Mouse (Mus musculus) cerebellum, postnatal 14 days (tissue): Measurements from ENCODE around the gene Fam207a.
A peak's percentile ranks its signal among the peaks of the same experiment; 100 is the strongest.

Experiments
- DNase-seq, 2 experiments: peaks; one replicate each; pipeline ENCODE4 v3.0.0; 2021; ENCODE audit warnings: mixed read lengths in 2 of 2

Gene Fam207a

GRCm38 (mm10) chr10:77530140-77530539 is 14.6 kb upstream of the Fam207a start, which contains the start of gene Itgb2:
Gene Itgb2 (plus strand): TSS chr10:77530252.
- no peak for DNase-seq

DNA sequence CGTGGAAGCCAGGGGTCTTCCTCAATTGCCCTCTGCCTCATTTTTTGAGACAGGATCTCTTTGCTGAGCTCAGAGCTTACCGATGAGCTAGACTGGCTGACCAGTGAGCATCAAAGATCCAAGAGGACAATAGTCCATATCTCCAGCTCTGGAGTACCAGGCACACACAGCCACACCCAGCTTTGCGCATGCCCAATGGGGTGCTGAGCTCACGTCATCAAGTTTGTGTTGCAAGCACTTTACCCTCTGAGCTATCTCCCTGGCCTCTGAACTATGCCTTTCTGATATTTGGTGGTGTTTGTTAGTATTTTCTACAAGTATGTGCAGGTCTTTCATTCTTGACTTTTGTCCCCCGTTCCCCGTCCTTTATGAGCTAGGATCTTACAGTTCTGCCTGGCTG is 13.0 kb upstream of the Fam207a start:
- DNase-seq, result no peak

DNA sequence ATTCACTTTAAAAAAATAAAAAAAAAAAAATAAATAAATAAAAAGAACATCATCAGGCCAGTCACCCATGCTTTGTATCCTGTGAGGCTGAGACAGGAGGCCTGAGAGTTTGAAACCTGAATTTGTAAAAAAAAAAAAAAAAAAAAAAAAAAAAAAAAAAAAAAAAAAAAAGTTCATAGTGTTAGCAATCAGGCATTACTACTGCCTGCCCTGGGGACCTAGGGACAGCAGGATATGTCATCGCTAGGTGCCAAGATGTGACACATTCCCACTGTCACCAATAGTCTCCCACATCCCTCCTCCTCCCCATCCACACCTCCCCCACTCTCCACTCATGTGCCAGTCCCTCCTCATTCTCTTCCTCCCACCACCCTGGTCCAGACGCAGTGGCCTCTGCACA is 10.9 kb upstream of the Fam207a start:
- no peak for DNase-seq

GRCm38 (mm10) chr10:77523321-77523720 is 7.7 kb upstream of the Fam207a start:
- DNase-seq, result no peak

- DNase-seq, result no peak
These were observed 7.2 kb upstream of the Fam207a start for GRCm38 (mm10) chr10:77522746-77523145.

GRCm38 (mm10) chr10:77522021-77522731 is 6.6 kb upstream of the Fam207a start:
- DNase-seq, result no peak

- no peak for DNase-seq
These were observed 4.9 kb upstream of the Fam207a start for GRCm38 (mm10) chr10:77520497-77520896.

DNA sequence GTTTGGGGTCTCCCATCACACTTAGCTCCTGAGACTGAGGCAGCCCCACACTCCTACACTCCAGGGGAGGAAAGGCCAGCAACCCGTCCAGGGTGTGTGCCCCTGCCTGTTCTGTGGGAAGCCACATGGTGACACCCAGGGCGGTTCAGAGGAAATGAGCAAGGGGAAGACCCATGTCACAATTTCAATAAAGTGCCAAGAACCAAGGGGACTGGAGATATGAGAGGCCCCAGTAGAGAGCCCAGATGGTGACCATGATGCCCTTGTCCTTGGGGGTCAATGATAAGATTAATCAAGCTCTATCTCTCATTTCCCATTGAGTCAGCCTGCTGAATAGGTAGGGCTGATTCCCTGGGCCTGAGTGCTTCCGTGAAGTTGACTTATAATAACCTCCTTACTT is 3.6 kb upstream of the Fam207a start:
- no peak for DNase-seq

- no peak for DNase-seq
These were observed 2.2 kb upstream of the Fam207a start for GRCm38 (mm10) chr10:77517801-77518200.

- DNase-seq, result peak; percentile 84 to 85
These were observed 1.6 kb upstream of the Fam207a start for GRCm38 (mm10) chr10:77517066-77517620.

DNA sequence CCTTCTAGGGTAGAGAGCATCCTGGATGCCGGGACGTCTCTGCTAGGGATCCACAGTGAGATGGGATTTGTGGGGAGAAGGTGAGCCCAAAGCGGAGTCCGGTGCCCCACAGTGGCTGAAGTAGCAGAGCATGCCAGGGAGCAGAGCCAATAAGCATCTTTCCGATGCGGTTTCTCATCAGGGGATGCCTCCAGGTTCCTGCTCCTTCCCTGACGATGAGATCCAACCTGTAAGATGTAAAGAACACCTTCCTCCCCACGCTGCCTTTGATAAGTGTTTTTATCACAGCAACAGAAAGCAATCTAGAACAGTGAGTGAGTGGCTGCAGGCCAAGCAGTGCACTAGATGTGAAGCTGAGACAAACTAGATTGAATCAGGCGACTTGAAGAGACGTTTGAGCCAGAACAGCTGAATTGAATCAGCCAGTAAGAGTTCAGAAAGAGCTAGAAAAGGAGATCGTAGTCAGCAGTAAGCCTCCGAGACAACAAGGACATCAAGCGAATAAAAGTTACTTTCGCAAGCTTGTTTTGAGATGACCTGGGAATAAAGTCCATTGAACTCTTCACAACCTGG is 880 bp upstream of the Fam207a start:
- DNase-seq, result peak in 1 of 2 experiments; percentile 50

DNA sequence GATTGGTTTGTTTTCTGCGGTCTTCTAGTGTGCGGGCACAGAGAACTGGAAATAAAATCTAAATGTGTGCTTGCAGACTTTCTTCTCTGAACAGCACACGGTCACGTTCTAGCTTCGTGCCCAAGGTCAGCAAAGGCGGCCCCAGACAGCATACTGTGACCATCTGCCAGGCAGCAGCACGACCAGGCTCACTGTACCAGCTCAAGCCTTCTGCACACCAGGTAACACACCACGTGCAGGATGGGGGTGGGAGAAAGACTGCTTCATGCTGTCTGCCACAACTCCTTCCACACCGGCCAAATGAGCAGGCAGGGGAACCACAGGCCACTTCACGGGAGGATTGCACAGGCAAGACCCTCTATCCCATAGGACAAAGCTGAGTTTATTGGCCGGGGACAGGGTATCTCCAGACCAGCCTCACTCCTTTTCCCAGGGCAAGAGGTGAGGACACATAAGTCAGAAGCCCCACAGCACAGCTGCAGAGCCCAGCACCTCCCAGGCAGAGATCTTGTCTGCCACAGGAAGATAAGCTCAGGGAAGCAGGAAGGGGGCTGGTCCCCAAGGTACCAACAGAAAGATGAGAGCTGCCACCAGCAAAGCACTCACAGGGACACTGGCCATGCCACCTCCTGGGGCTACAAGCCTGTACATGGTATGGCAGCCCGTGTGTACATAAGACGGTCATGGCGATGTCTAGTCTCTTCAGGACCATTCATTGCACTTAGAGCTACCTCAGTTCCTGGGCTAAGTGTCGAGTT is 5.2 kb downstream of the Fam207a start:
- DNase-seq, result peak; percentile 80 to 88

DNA sequence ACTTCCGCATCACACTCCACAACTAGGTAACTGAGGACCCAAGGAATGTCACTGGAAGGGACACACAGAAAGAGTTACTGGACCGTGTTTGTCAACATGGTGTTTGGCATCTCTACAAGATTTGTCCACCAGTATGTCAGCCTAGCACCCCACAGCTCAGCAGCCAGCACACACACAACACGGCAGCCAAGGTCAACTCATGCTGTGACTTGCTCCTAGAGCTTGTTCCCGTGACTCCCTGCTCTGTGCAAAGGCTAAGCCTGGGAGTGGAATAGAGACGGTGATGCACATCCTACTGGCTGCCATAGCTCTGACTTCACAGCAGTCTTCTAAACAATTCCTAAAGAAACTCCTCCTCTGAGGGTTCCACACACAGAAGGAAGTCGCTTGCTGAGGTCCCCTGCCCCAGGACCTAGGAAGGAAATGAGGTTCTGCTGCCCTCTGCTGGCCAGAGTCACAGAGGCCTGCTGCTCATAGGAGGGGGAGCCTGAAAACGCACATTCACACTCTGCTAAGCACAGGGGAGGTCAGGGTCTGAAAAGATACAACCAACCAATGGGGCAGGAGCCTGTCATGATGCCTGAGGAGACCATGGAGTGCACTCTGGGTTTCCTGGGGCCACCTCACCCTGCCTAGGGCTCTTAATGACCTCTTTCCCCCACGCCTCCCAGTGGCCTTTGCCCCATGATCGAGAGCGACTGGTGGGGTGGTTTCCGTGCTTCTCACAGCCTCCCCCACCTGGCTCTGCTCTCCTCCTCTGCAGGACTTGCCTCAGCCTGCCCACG is 6.0 kb downstream of the Fam207a start:
- DNase-seq, result peak; percentile 98 to 99

- DNase-seq, result no peak
These were observed 6.8 kb downstream of the Fam207a start for GRCm38 (mm10) chr10:77508744-77509143.

- no peak for DNase-seq
These were observed 7.8 kb downstream of the Fam207a start for GRCm38 (mm10) chr10:77507779-77508178.

GRCm38 (mm10) chr10:77506961-77507577 is 8.5 kb downstream of the Fam207a start:
- peak; percentile 63 to 65 for DNase-seq

DNA sequence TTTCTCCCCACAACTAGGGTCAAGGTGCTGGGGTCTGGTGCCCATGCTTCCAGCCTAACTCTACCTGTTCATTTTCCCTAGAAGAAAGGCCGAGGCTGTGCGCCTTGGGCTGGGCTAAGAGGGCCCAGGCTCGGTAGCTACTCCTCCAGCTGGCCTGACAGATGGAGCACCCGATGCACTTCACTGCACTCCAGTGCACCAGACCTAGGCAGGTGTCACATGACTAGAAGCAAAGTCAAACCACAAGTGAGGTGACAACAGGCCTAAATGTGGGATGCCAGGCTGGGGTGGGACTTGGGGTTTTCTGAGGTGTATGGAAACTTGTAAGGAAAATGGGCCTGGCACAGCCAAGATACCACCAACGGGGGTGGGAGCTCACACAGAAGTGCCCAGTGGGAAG is 9.1 kb downstream of the Fam207a start:
- peak; percentile 73 to 81 for DNase-seq

- DNase-seq, result peak; percentile 78 to 80
These were observed 11.4 kb downstream of the Fam207a start for GRCm38 (mm10) chr10:77504143-77504542.

DNA sequence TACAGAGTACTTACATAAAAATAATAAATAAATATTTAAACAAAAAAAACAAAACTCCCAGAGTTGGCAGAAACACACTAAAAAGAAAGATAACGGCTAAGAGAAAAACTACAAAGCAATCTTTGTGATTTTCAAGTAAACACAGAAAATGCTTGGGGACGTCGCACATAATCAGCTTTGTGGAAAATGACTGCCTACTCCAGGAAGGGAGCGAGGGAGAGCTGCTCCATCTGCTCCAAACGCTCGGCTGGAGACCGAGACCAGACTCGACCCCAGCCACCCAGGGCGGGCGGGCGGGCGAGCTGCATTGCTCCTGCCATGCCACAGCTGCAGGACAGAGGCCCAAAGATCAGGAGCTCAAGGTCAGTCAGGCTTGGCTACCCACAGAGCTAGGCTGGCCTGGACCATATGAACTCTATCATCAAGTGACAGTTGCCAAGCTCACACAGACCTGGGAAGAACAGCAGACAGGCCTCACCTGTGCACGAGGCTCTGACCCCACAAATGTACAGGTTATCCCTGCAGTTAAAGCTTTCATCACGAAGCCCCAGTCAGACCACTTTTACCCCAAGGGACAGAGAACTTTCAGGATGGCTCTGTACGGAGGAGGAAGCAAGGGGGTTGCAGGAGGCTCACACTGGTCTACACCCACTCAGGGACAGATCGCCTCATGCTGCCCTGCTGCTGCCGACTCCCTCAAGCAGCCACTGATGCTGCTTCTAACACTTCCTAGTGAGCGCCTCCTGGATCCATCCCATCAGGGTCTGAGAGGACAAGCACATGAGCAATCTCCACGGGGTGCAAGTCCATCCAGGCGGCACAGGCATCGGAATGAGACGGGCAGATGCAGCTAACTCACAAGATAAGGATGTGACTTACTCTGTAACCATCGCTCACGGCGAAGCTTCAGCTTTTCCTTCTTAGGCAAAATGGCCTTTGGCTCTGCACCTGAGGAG is 12.3 kb downstream of the Fam207a start:
- DNase-seq, result peak; percentile 49 to 56

- DNase-seq, result no peak
These were observed 14.9 kb downstream of the Fam207a start for GRCm38 (mm10) chr10:77500636-77501035.

DNA sequence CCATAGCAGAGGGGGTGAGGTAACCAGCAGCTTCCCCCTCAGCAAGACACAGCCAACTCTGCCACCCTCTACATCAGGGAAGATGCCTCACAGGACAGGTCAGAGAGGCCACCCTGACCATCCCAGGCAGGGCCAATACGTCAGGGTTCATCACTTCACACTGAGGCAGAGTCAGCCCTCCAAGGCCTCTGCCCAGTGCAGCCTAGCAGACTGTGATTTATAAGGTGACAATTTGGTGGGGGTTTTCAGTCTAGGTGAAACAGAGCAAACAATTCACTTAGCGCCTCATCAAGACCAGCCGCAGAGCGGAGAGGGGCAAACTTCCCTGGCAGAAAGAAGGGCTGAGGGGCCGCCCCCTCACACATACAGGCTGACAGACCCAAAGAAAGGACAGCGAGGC is 17.3 kb downstream of the Fam207a start:
- DNase-seq, result no peak
